Mouse (Mus musculus): Measurements from ENCODE around the gene Amph.

DNA sequence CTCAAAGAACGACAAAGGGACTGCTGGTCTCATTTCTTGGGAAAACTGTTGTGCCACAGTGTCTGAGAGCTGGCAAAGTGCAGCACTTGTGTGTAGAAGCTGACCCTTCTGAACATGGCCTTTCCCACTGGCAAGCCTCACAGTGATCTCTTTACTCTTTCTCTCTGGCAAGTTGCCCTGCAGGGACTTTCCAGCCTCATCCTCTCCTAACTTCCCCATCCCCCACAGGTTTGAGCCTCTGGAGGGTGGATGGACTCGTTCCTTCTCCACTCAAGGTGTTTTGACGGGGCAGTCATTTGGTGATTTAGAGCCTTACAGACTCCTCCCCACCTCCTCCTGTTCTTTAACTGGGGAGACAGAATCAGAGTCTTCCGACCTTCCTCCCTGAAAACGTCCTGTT is 319 bp upstream of the Amph start:
- TF ChIP-seq CTCF (IDR thresholded peaks at IDR 0.05 in 2 of 3, conservative IDR thresholded peaks at IDR 0.05 in 1 of 3; ENCODE audit: control insufficient read depth in 1 of 3, insufficient read depth in 1 of 3, low read depth in 2 of 3, low read length in 3 of 3, poor library complexity in 1 of 3, severe bottlenecking in 1 of 3) (no peak), ZMIZ1 (IDR thresholded peaks at IDR 0.05; ENCODE audit: low read depth, low read length) (no peak), BHLHE40 (IDR thresholded peaks at IDR 0.05; ENCODE audit: borderline replicate concordance, low read depth, low read length) (no peak), JUND (IDR thresholded peaks at IDR 0.05; ENCODE audit: low read depth, low read length) (no peak), USF2 (IDR thresholded peaks at IDR 0.05; ENCODE audit: borderline replicate concordance in 1 of 2, insufficient read depth in 1 of 2, low read depth in 1 of 2, low read length in 2 of 2) (no peak), MEF2A (IDR thresholded peaks at IDR 0.05; ENCODE audit: extremely low read depth, insufficient replicate concordance, low read depth, low read length, poor library complexity, severe bottlenecking) (no peak), POLR2A (IDR thresholded peaks at IDR 0.05; ENCODE audit: control insufficient read depth in 1 of 2, insufficient read depth in 1 of 2, low read depth in 1 of 2, low read length in 2 of 2, poor library complexity in 1 of 2) (no peak), HCFC1 (IDR thresholded peaks at IDR 0.05; ENCODE audit: low read depth, low read length) (no peak), MAFK (IDR thresholded peaks at IDR 0.05; ENCODE audit: borderline replicate concordance, low read depth, low read length) (no peak), RCOR1 (IDR thresholded peaks at IDR 0.05; ENCODE audit: low read depth, low read length) (no peak), RAD21 (IDR thresholded peaks at IDR 0.05; ENCODE audit: low read depth, low read length) (no peak), POLR2AphosphoS5 (IDR thresholded peaks at IDR 0.05; ENCODE audit: borderline replicate concordance, low read depth, low read length) (no peak), EP300 (IDR thresholded peaks at IDR 0.05; ENCODE audit: low read depth in 1 of 2, low read length in 2 of 2) (no peak), ETS1 (IDR thresholded peaks at IDR 0.05; ENCODE audit: low read depth, low read length) (no peak)
